Mouse (Mus musculus): ENCODE measurements around the gene Trp53bp2. TPM values are rescaled to one million over a fixed set of nuclear protein-coding genes. Genes with fewer than 3 reads are reported as not detected.

The Trp53bp2 gene
- polyA plus RNA-seq, 1 experiment from 2014 or later = 24.2 TPM

- Histone ChIP-seq H3K4me1 (replicated peaks) (peaks cover 36% of the 10 kb centered on the region), H3K27me3 (ENCODE audit: insufficient read depth, poor library complexity, severe bottlenecking) (no peaks in the 10 kb centered on the region), H3K4me3 (no peak overlapping the region), H3K9me3 (no peaks in the 10 kb centered on the region), H3K36me3 (peaks cover 11% of the 10 kb centered on the region), H3K27ac (no peak overlapping the region)
- no peak for DNase-seq (ENCODE audit: low spot score)
- WGBS = 64% methylated on average over 4 of the region's 4 CpGs
These were observed 91.3 kb downstream of the Trp53bp2 start for GRCm38 (mm10) chr1:182500224-182500623.

GRCm38 (mm10) chr1:182500843-182501242, 91.9 kb downstream of the Trp53bp2 start:
- DNase-seq (ENCODE audit: low spot score) = no peak
- H3K9me3 ChIP-seq = no peaks in the 10 kb centered on the region
- no peaks in the 10 kb centered on the region for H3K27me3 ChIP-seq (ENCODE audit: insufficient read depth, poor library complexity, severe bottlenecking)
- peaks cover 36% of the 10 kb centered on the region for H3K4me1 ChIP-seq (replicated peaks)
- no peak overlapping the region for H3K27ac ChIP-seq
- peaks cover 16% of the 10 kb centered on the region for H3K36me3 ChIP-seq
- 87% methylated on average over 4 of the region's 4 CpGs for WGBS
- H3K4me3 ChIP-seq = no peak overlapping the region

- no peak overlapping the region for H3K27ac ChIP-seq
- no peak for DNase-seq (ENCODE audit: low spot score)
- 89% methylated on average over 7 of the region's 7 CpGs for WGBS
- H3K4me3 ChIP-seq = no peak overlapping the region
- peaks cover 25% of the 10 kb centered on the region for H3K36me3 ChIP-seq
- H3K9me3 ChIP-seq = no peaks in the 10 kb centered on the region
- H3K27me3 ChIP-seq (ENCODE audit: insufficient read depth, poor library complexity, severe bottlenecking) = no peaks in the 10 kb centered on the region
- peaks cover 31% of the 10 kb centered on the region for H3K4me1 ChIP-seq (replicated peaks)
These were observed 92.9 kb downstream of the Trp53bp2 start for GRCm38 (mm10) chr1:182501815-182502405.

GRCm38 (mm10) chr1:182502491-182503050, 93.6 kb downstream of the Trp53bp2 start:
- no peak overlapping the region for H3K4me3 ChIP-seq
- peaks cover 25% of the 10 kb centered on the region for H3K36me3 ChIP-seq
- WGBS = 87% methylated on average over 7 of the region's 7 CpGs
- DNase-seq (ENCODE audit: low spot score) = no peak
- no peak overlapping the region for H3K27ac ChIP-seq
- no peaks in the 10 kb centered on the region for H3K9me3 ChIP-seq
- H3K4me1 ChIP-seq (replicated peaks) = peaks cover 27% of the 10 kb centered on the region
- no peaks in the 10 kb centered on the region for H3K27me3 ChIP-seq (ENCODE audit: insufficient read depth, poor library complexity, severe bottlenecking)

- Histone ChIP-seq H3K9me3 (no peaks in the 10 kb centered on the region), H3K27me3 (ENCODE audit: insufficient read depth, poor library complexity, severe bottlenecking) (no peaks in the 10 kb centered on the region), H3K4me1 (replicated peaks) (peaks cover 27% of the 10 kb centered on the region), H3K4me3 (no peak overlapping the region), H3K27ac (no peak overlapping the region), H3K36me3 (peaks cover 26% of the 10 kb centered on the region)
- DNase-seq (ENCODE audit: low spot score) = no peak
- WGBS = 89% methylated on average over 13 of the region's 13 CpGs
These were observed 94.4 kb downstream of the Trp53bp2 start for GRCm38 (mm10) chr1:182503206-182503900.

GRCm38 (mm10) chr1:182504223-182504622, 95.3 kb downstream of the Trp53bp2 start:
- H3K9me3 ChIP-seq = no peaks in the 10 kb centered on the region
- peaks cover 31% of the 10 kb centered on the region for H3K4me1 ChIP-seq (replicated peaks)
- peaks cover 35% of the 10 kb centered on the region for H3K36me3 ChIP-seq
- DNase-seq (ENCODE audit: low spot score) = no peak
- H3K27ac ChIP-seq = no peak overlapping the region
- H3K27me3 ChIP-seq (ENCODE audit: insufficient read depth, poor library complexity, severe bottlenecking) = no peaks in the 10 kb centered on the region
- no peak overlapping the region for H3K4me3 ChIP-seq
- WGBS = 41% methylated on average over 4 of the region's 4 CpGs

GRCm38 (mm10) chr1:182505291-182505690, 96.3 kb downstream of the Trp53bp2 start:
- Histone ChIP-seq H3K27me3 (ENCODE audit: insufficient read depth, poor library complexity, severe bottlenecking) (no peaks in the 10 kb centered on the region), H3K36me3 (peaks cover 45% of the 10 kb centered on the region), H3K9me3 (no peaks in the 10 kb centered on the region), H3K27ac (no peak overlapping the region), H3K4me3 (no peak overlapping the region), H3K4me1 (replicated peaks) (peaks cover 30% of the 10 kb centered on the region)
- WGBS = 91% methylated on average over 3 of the region's 3 CpGs
- no peak for DNase-seq (ENCODE audit: low spot score)

- no peak for DNase-seq (ENCODE audit: low spot score)
- H3K4me1 ChIP-seq (replicated peaks) = peaks cover 25% of the 10 kb centered on the region
These were observed 97.4 kb downstream of the Trp53bp2 start for GRCm38 (mm10) chr1:182506229-182506986.

GRCm38 (mm10) chr1:182509110-182509797, 100.3 kb downstream of the Trp53bp2 start:
- DNase-seq (ENCODE audit: low spot score) = no peak
- H3K36me3 ChIP-seq = peaks cover 63% of the 10 kb centered on the region
- H3K4me1 ChIP-seq (replicated peaks) = peaks cover 15% of the 10 kb centered on the region
- H3K27me3 ChIP-seq (ENCODE audit: insufficient read depth, poor library complexity, severe bottlenecking) = no peaks in the 10 kb centered on the region
- H3K9me3 ChIP-seq = no peaks in the 10 kb centered on the region
- no peak overlapping the region for H3K27ac ChIP-seq
- 70% methylated on average over 10 of the region's 10 CpGs for WGBS
- no peak overlapping the region for H3K4me3 ChIP-seq

More at GRCm38 (mm10) chr1:182506229-182506986, 97.4 kb downstream of the Trp53bp2 start:
- Histone ChIP-seq H3K36me3 (peaks cover 49% of the 10 kb centered on the region), H3K27ac (no peak overlapping the region), H3K9me3 (no peaks in the 10 kb centered on the region), H3K27me3 (ENCODE audit: insufficient read depth, poor library complexity, severe bottlenecking) (no peaks in the 10 kb centered on the region), H3K4me3 (no peak overlapping the region)
- WGBS = 71% methylated on average over 7 of the region's 7 CpGs

- Histone ChIP-seq H3K36me3 (peaks cover 58% of the 10 kb centered on the region), H3K4me1 (replicated peaks) (peaks cover 17% of the 10 kb centered on the region), H3K9me3 (no peaks in the 10 kb centered on the region), H3K27ac (no peak overlapping the region), H3K4me3 (no peak overlapping the region), H3K27me3 (ENCODE audit: insufficient read depth, poor library complexity, severe bottlenecking) (no peaks in the 10 kb centered on the region)
- DNase-seq (ENCODE audit: low spot score) = no peak
- 76% methylated on average over 2 of the region's 2 CpGs for WGBS
These were observed 102.1 kb downstream of the Trp53bp2 start for GRCm38 (mm10) chr1:182511073-182511472.

GRCm38 (mm10) chr1:182511778-182512177, 102.8 kb downstream of the Trp53bp2 start:
- Histone ChIP-seq H3K9me3 (no peaks in the 10 kb centered on the region), H3K36me3 (peaks cover 52% of the 10 kb centered on the region), H3K4me1 (replicated peaks) (peaks cover 25% of the 10 kb centered on the region), H3K4me3 (no peak overlapping the region), H3K27me3 (ENCODE audit: insufficient read depth, poor library complexity, severe bottlenecking) (no peaks in the 10 kb centered on the region), H3K27ac (no peak overlapping the region)
- no peak for DNase-seq (ENCODE audit: low spot score)
- WGBS = 65% methylated on average over 8 of the region's 8 CpGs
